ENCODE assay signal across 29 mouse cellular contexts in the genomic region with DNA sequence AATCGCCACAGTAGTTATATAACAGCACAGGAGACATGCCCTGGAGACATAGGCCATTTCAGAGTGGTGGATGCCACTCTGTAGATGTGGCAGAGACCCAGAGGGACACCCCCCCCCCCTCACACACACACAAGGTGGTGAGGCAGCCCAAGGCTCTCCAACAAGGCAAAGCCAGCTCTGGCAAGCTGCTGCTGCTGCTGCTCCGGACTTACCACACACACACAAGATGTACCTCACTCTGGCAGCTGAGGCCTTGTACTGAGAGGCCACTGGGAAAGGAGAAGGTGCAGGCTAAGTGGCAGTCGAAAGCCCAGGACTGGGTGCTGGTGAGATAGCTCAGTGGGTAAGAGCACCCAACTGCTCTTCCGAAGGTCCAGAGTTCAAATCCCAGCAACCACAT. TPM values are rescaled to one million over a fixed set of nuclear protein-coding genes. Genes with fewer than 3 reads are reported as not detected.
DNase-seq lines count a peak whose midpoint lies in the region; ATAC-seq lines count a peak whose summit lies in the region.
"Had no signal": no experiment of that assay in that cellular context is flagged by ENCODE, and none has a peak within 500 bp of the region (broad histone marks: within the 10 kb centered on the region; RNA-seq: fewer than 3 reads in every experiment).

No protein-coding gene starts in this region.

- DNase-seq in forebrain, embryonic 11.5 days (ENCODE audit: low spot score) = peak; percentile 46
- peak; percentile 27 for DNase-seq in liver, embryonic 11.5 days (ENCODE audit: low spot score)
- peak; percentile 10 to 50 for DNase-seq in urinary bladder, postnatal 4 days (ENCODE audit: low spot score in 2 of 2)
- no peak for DNase-seq in urinary bladder, postnatal 14 days (ENCODE audit: low spot score)
- DNase-seq: adrenal gland, adult 8-10 months; gastrocnemius, postnatal 14 days; heart, postnatal 4 days; kidney, adult 8-10 months; kidney, postnatal 10 days; retina, postnatal 1 day had no signal

- ATAC-seq in forebrain, embryonic 11.5 days (replicated peaks; ENCODE audit: low FRiP score) = no peak
- no peak for ATAC-seq in forebrain, embryonic 13.5 days
- no peak for ATAC-seq in liver, embryonic 11.5 days (replicated peaks; ENCODE audit: low FRiP score)
- ATAC-seq in liver, embryonic 12.5 days = no peak
- no peak for ATAC-seq in megakaryocyte-erythroid progenitor cell, adult 5-6 weeks (replicated peaks; ENCODE audit: low FRiP score, low TSS enrichment, poor library complexity, severe bottlenecking)
- ATAC-seq: forebrain, embryonic 16.5 days; inflammation-experienced regulatory T-cells, adult 6 months; midbrain, embryonic 16.5 days had no signal

- H3K4me3 ChIP-seq in forebrain, embryonic 11.5 days (ENCODE audit: low read depth, low read length) = no peak overlapping the region
- no peak overlapping the region for H3K4me3 ChIP-seq in forebrain, embryonic 13.5 days
- no peak overlapping the region for H3K4me3 ChIP-seq in liver, embryonic 11.5 days (ENCODE audit: low read depth, low read length)
- no peak overlapping the region for H3K4me3 ChIP-seq in liver, embryonic 12.5 days
- H3K4me3 ChIP-seq: embryonic facial prominence, embryonic 15.5 days; heart, adult 2 months; heart, embryonic 15.5 days; limb, embryonic 13.5 days; liver, embryonic 15.5 days; midbrain, embryonic 10.5 days; myocyte; neural tube, embryonic 13.5 days had no signal

- no peaks in the 10 kb centered on the region for H3K27me3 ChIP-seq in forebrain, embryonic 11.5 days (ENCODE audit: control insufficient read depth, insufficient read depth, low read length)
- no peaks in the 10 kb centered on the region for H3K27me3 ChIP-seq in forebrain, embryonic 13.5 days
- H3K27me3 ChIP-seq in liver, embryonic 11.5 days (replicated peaks; ENCODE audit: control insufficient read depth, insufficient read depth, low read length) = 0 out of 2 replicates have a peak, but pooled peaks cover 3% of the 10 kb centered on the region
- H3K27me3 ChIP-seq in liver, embryonic 12.5 days (replicated peaks) = peaks cover 1% of the 10 kb centered on the region; the same call in 1 of the 2 replicates

- no peaks in the 10 kb centered on the region for H3K4me1 ChIP-seq in forebrain, embryonic 11.5 days (replicated peaks; ENCODE audit: control insufficient read depth, insufficient read depth, low read length)
- no peaks in the 10 kb centered on the region for H3K4me1 ChIP-seq in forebrain, embryonic 13.5 days
- no peaks in the 10 kb centered on the region for H3K4me1 ChIP-seq in liver, embryonic 11.5 days (replicated peaks; ENCODE audit: control insufficient read depth, insufficient read depth, low read length)
- H3K4me1 ChIP-seq in liver, embryonic 12.5 days = no peaks in the 10 kb centered on the region
- H3K4me1 ChIP-seq: embryonic facial prominence, embryonic 15.5 days; heart, embryonic 15.5 days; limb, embryonic 13.5 days; liver, embryonic 15.5 days; midbrain, embryonic 10.5 days; neural tube, embryonic 13.5 days had no signal

- WGBS in forebrain, embryonic 11.5 days = 89% methylated on average over 4 of the region's 4 CpGs
- WGBS in forebrain, embryonic 13.5 days = 89% methylated on average over 4 of the region's 4 CpGs
- 88% methylated on average over 4 of the region's 4 CpGs for WGBS in liver, embryonic 11.5 days
- 76% methylated on average over 4 of the region's 4 CpGs for WGBS in liver, embryonic 12.5 days (ENCODE audit: insufficient replicate concordance)

- H3K4me2 ChIP-seq in forebrain, embryonic 11.5 days (ENCODE audit: low read depth, low read length, severe bottlenecking) = no peak overlapping the region
- H3K4me2 ChIP-seq in forebrain, embryonic 13.5 days = no peak overlapping the region
- no peak overlapping the region for H3K4me2 ChIP-seq in liver, embryonic 11.5 days
- no peak overlapping the region for H3K4me2 ChIP-seq in liver, embryonic 12.5 days
- H3K4me2 ChIP-seq: embryonic facial prominence, embryonic 15.5 days; heart, embryonic 15.5 days; hindbrain, embryonic 14.5 days; limb, embryonic 13.5 days; liver, embryonic 15.5 days; neural tube, embryonic 13.5 days had no signal

- H3K9ac ChIP-seq in forebrain, embryonic 11.5 days (ENCODE audit: low read length) = no peak overlapping the region
- H3K9ac ChIP-seq in forebrain, embryonic 13.5 days = no peak overlapping the region
- H3K9ac ChIP-seq in liver, embryonic 11.5 days (ENCODE audit: low read depth, low read length) = no peak overlapping the region
- H3K9ac ChIP-seq in liver, embryonic 12.5 days = no peak overlapping the region
- H3K9ac ChIP-seq: embryonic facial prominence, embryonic 15.5 days; heart, embryonic 15.5 days; hindbrain, embryonic 14.5 days; limb, embryonic 13.5 days; liver, embryonic 15.5 days; neural tube, embryonic 13.5 days had no signal

- H3K9me3 ChIP-seq in forebrain, embryonic 11.5 days (ENCODE audit: control insufficient read depth, low read length) = no peaks in the 10 kb centered on the region
- no peaks in the 10 kb centered on the region for H3K9me3 ChIP-seq in forebrain, embryonic 13.5 days (replicated peaks)
- H3K9me3 ChIP-seq in liver, embryonic 11.5 days (ENCODE audit: control insufficient read depth, low read length) = no peaks in the 10 kb centered on the region
- H3K9me3 ChIP-seq in liver, embryonic 12.5 days (replicated peaks) = no peaks in the 10 kb centered on the region
- H3K9me3 ChIP-seq: embryonic facial prominence, embryonic 15.5 days; heart, embryonic 15.5 days; limb, embryonic 13.5 days; liver, embryonic 15.5 days; midbrain, embryonic 10.5 days; neural tube, embryonic 13.5 days had no signal

- no peak overlapping the region for H3K27ac ChIP-seq in forebrain, embryonic 11.5 days (ENCODE audit: low read depth, low read length)
- H3K27ac ChIP-seq in forebrain, embryonic 13.5 days = no peak overlapping the region
- no peak overlapping the region for H3K27ac ChIP-seq in liver, embryonic 11.5 days (ENCODE audit: low read depth, low read length)
- no peak overlapping the region for H3K27ac ChIP-seq in liver, embryonic 12.5 days
- H3K27ac ChIP-seq: embryonic facial prominence, embryonic 15.5 days; heart, adult 2 months; heart, embryonic 15.5 days; hindbrain, embryonic 14.5 days; limb, embryonic 13.5 days; liver, embryonic 15.5 days; macrophage; midbrain, embryonic 10.5 days; neural tube, embryonic 13.5 days had no signal

- H3K36me3 ChIP-seq in forebrain, embryonic 11.5 days (ENCODE audit: control insufficient read depth, insufficient read depth, low read length) = no peaks in the 10 kb centered on the region
- no peaks in the 10 kb centered on the region for H3K36me3 ChIP-seq in forebrain, embryonic 13.5 days (ENCODE audit: poor library complexity, severe bottlenecking)
- H3K36me3 ChIP-seq in liver, embryonic 11.5 days (ENCODE audit: control insufficient read depth, insufficient read depth, low read length) = no peaks in the 10 kb centered on the region
- no peaks in the 10 kb centered on the region for H3K36me3 ChIP-seq in liver, embryonic 12.5 days
- H3K36me3 ChIP-seq: embryonic facial prominence, embryonic 15.5 days; heart, embryonic 15.5 days; limb, embryonic 13.5 days; liver, embryonic 15.5 days; midbrain, embryonic 10.5 days; neural tube, embryonic 13.5 days had no signal

RNA-seq across cellular contexts. Expression of gene Kcnk12, which starts 10.1 kb away (rescaled TPM):
- polyA plus RNA-seq in forebrain, embryonic 11.5 days (2014; fragmentation: Nextera tagmentation; extraction: Ambion mirVana) = 0.13 TPM in 1 of 2 replicates, not detected in the other
- 0.40 and 0.54 TPM in 2 replicates for polyA plus RNA-seq in forebrain, embryonic 13.5 days (2015; fragmentation: Nextera tagmentation; extraction: Ambion mirVana)
- polyA plus RNA-seq in liver, embryonic 11.5 days (2014; fragmentation: Nextera tagmentation; extraction: Ambion mirVana) = 0.64 and 0.86 TPM in 2 replicates
- polyA plus RNA-seq in liver, embryonic 12.5 days (2016; fragmentation: Nextera tagmentation; extraction: Ambion mirVana) = 0.83 and 1.2 TPM in 2 replicates
- total RNA-seq in megakaryocyte-erythroid progenitor cell, adult 5-6 weeks (2014; fragmentation: Nextera tagmentation) = not detected in 2 replicates
- total RNA-seq in megakaryocyte-erythroid progenitor cell, adult 5-6 weeks (2017) = not detected in 2 replicates
- total RNA-seq: gastrocnemius, postnatal 14 days; heart, adult 2 months; MEL had no signal
- polyA plus RNA-seq: heart, embryonic 15.5 days; inflammation-experienced regulatory T-cells, adult 6 months; limb, embryonic 13.5 days; lung, embryonic 16.5 days; macrophage; stomach, embryonic 16.5 days had no signal
